Comparison of ENCODE assay signal across 9 mouse cellular contexts in genomic region chr6:103275476-103275875, GRCm38 (mm10).
A peak's percentile ranks its signal among the peaks of the same experiment; 100 is the strongest.
DNase-seq lines count a peak whose midpoint lies in the region; ATAC-seq and TF ChIP-seq lines count a peak whose summit lies in the region.
"Had no signal": no experiment of that assay in that cellular context is flagged by ENCODE, and none has a peak within 500 bp of the region (broad histone marks: within the 10 kb centered on the region; RNA-seq: fewer than 3 reads in every experiment).

No protein-coding gene starts in this region.

- H3K4me3 ChIP-seq in gastrocnemius, adult 2 months: no peak overlapping the region
- no peak overlapping the region for H3K4me3 ChIP-seq in lung, postnatal 0 days (ENCODE audit: low read depth, low read length)
- H3K4me3 ChIP-seq: hindbrain, embryonic 15.5 days had no signal

- TF ChIP-seq CTCF in gastrocnemius, adult 2 months (IDR thresholded peaks at IDR 0.05): peak; percentile 29; the same call in 1 of the 2 replicates
- TF ChIP-seq CTCF in lung, postnatal 0 days (IDR thresholded peaks at IDR 0.05): peak; percentile 41

- no peaks in the 10 kb centered on the region for H3K9me3 ChIP-seq in lung, postnatal 0 days (ENCODE audit: low read length)
- H3K9me3 ChIP-seq: hindbrain, embryonic 15.5 days had no signal

- H3K4me2 ChIP-seq in lung, postnatal 0 days (replicated peaks; ENCODE audit: low read depth, low read length): no peak overlapping the region
- H3K4me2 ChIP-seq: hindbrain, embryonic 15.5 days had no signal

- H3K4me1 ChIP-seq in lung, postnatal 0 days (ENCODE audit: insufficient read depth, low read depth, low read length): no peaks in the 10 kb centered on the region
- H3K4me1 ChIP-seq: hindbrain, embryonic 15.5 days had no signal

- no peaks in the 10 kb centered on the region for H3K36me3 ChIP-seq in lung, postnatal 0 days (ENCODE audit: insufficient read depth, low read length)
- H3K36me3 ChIP-seq: hindbrain, embryonic 15.5 days had no signal

- H3K27ac ChIP-seq in gastrocnemius, adult 2 months: no peak overlapping the region
- H3K27ac ChIP-seq in lung, postnatal 0 days (ENCODE audit: low read length): no peak overlapping the region
- H3K27ac ChIP-seq: hindbrain, embryonic 15.5 days had no signal

- no peak overlapping the region for H3K9ac ChIP-seq in lung, postnatal 0 days (replicated peaks; ENCODE audit: low read depth)
- H3K9ac ChIP-seq: hindbrain, embryonic 15.5 days had no signal

- ATAC-seq in lung, postnatal 0 days: no peak

- 29% methylated on average over 2 of the region's 2 CpGs for WGBS in lung, postnatal 0 days

- intact Hi-C loops in gastrocnemius, adult 2 months (cut with DNase I): no loop called here
- intact Hi-C loops in gastrocnemius, postnatal 14 days (cut with DNase I; ENCODE audit: low total_unique reads): no loop called here

- TF ChIP-seq EP300 in lung, postnatal 0 days (IDR thresholded peaks at IDR 0.05): no peak

- no peaks in the 10 kb centered on the region for H3K27me3 ChIP-seq in lung, postnatal 0 days (replicated peaks; ENCODE audit: insufficient read depth, low read length)
- H3K27me3 ChIP-seq: hindbrain, embryonic 15.5 days had no signal

- no peak for DNase-seq in gastrocnemius, adult 2 months
- no peak for DNase-seq in gastrocnemius, postnatal 14 days
- DNase-seq in lung, postnatal 0 days (ENCODE audit: low spot score): no peak
- no peak for DNase-seq in lung, postnatal 25 days (ENCODE audit: low spot score)
- peak; percentile 9 for DNase-seq in embryo, embryonic 10 days (ENCODE audit: low spot score)
- peak; percentile 28 to 40 for DNase-seq in right cerebral cortex, postnatal 10 days (ENCODE audit: low spot score in 2 of 2)
- DNase-seq in heart, adult 11 months: no peak
- no peak for DNase-seq in spleen, postnatal 36 days (ENCODE audit: low spot score in 2 of 2)

Comparison
In these comparisons a context has a peak if more than half of its experiments do, and no peak if none do; other contexts are left out.
1. DNase-seq: peak in embryo, embryonic 10 days (single experiment) and right cerebral cortex, postnatal 10 days (2 of 2); none in gastrocnemius, adult 2 months (single experiment), gastrocnemius, postnatal 14 days (single experiment), lung, postnatal 0 days (single experiment), lung, postnatal 25 days (single experiment), heart, adult 11 months (single experiment) and spleen, postnatal 36 days (0 of 2).